Mouse (Mus musculus) hindbrain, postnatal 0 days (tissue): ENCODE data around the gene Chst8. TPM values are rescaled to one million over a fixed set of nuclear protein-coding genes. Genes with fewer than 3 reads are reported as not detected.

Source experiments
- ATAC-seq: fragments of 200-750 bp; cut with Nextera tagmentation; 2 replicates; pipeline ENCODE4 v1.8.0; 2017; ENCODE audit warnings: mild to moderate bottlenecking, moderate TSS enrichment, moderate library complexity
- DNase-seq: peaks from one replicate; pipeline ENCODE4 v3.0.0-alpha.2; 2015; ENCODE audit warnings: low spot score
- H3K27ac ChIP-seq: fragments of 300-500 bp; sonication (generic); 2 replicates; pipeline ENCODE4 v1.5.1; 2014; ENCODE audit warnings: mild to moderate bottlenecking
- H3K27me3 ChIP-seq: fragments of 300-500 bp; sonication (generic); 2 replicates; pipeline ENCODE4 v1.6.1; 2014; ENCODE audit warnings: low read length, mixed read lengths; ENCODE audit not compliant: insufficient read depth
- H3K36me3 ChIP-seq: fragments of 300-500 bp; sonication (generic); 2 replicates; pipeline ENCODE4 v1.6.1; 2014; ENCODE audit warnings: low read length, mixed read lengths; ENCODE audit not compliant: insufficient read depth
- H3K4me1 ChIP-seq: fragments of 300-500 bp; sonication (generic); 2 replicates; pipeline ENCODE4 v1.6.1; 2014; ENCODE audit warnings: antibody characterized with exemption, low read length, mixed read lengths; ENCODE audit not compliant: insufficient read depth
- H3K4me2 ChIP-seq: fragments of 300-500 bp; sonication (generic); 2 replicates; pipeline ENCODE4 v1.6.1; 2014; ENCODE audit warnings: low read depth, mild to moderate bottlenecking, low read length, moderate library complexity, mixed read lengths
- H3K4me3 ChIP-seq: fragments of 300-500 bp; sonication (generic); 2 replicates; pipeline ENCODE4 v1.5.1; 2014; ENCODE audit warnings: low read length
- H3K9ac ChIP-seq: fragments of 300-500 bp; sonication (generic); replicated peaks from 2 replicates; pipeline ENCODE4 v1.6.1; 2014; ENCODE audit warnings: mild to moderate bottlenecking, low read length, moderate library complexity, mixed read lengths
- H3K9me3 ChIP-seq: fragments of 300-500 bp; sonication (generic); 2 replicates; pipeline ENCODE4 v1.6.1; 2016; ENCODE audit warnings: low read length, mixed read lengths
- CTCF ChIP-seq: IDR thresholded peaks from 2 replicates; pipeline ENCODE4 v1.5.1; 2016; ENCODE audit warnings: antibody characterized with exemption, control low read depth, low read depth
- WGBS: fragments of 180-500 bp; shearing (Covaris S2); extraction: QIAGEN DNeasy Blood & Tissue Kit; methylation state at CpG from one replicate; pipeline ENCODE4 v1.1.7; 2014; 5-methylcytosine and 5-hydroxymethylcytosine counted together
- polyA plus RNA-seq: library from polyadenylated mRNA; unstranded; fragments of >200 nt; fragmentation: Nextera tagmentation; extraction: Ambion mirVana; gene quantifications from 2 replicates; pipeline ENCODE4 v1.2.1, GENCODE M21; 2015
- total RNA-seq: library from RNA; depleted of rRNA; stranded (reverse); fragments of >200 nt; gene quantifications from 2 replicates; pipeline ENCODE4 v1.2.3, GENCODE M21; 2014

Chst8 gene
- total and polyA plus RNA-seq, 2 experiments from 2014 or later: 10.0 to 27.8 TPM

DNA sequence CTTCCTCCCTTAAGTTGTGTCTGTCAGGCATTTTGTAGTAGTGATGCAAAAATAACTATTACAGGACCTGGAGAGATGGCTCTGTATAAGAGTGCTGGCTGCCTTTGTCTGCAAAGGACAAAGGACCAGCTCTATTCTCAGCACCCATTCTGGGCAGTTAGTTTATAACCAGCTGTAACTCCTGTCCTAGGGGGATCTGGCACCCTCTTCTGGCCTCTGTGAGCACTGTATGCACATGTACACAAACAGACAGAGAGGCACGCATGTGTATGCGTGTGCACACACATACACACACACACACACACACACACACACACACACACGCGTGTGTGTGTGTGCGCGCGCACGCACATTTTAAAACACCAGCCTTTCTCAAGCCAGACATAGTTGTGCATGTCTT is 73.1 kb downstream of the Chst8 start:
- Histone ChIP-seq H3K27ac (no peak overlapping the region), H3K36me3 (no peaks in the 10 kb centered on the region), H3K9me3 (no peaks in the 10 kb centered on the region), H3K4me2 (no peak overlapping the region), H3K27me3 (no peaks in the 10 kb centered on the region), H3K9ac (no peak overlapping the region), H3K4me3 (no peak overlapping the region), H3K4me1 (no peaks in the 10 kb centered on the region)
- TF ChIP-seq CTCF: 0 out of 2 replicates have a peak, but pooled peaks have one; percentile 6
- ATAC-seq (no peak), DNase-seq (no peak)
- 95% methylated on average over 8 of the region's 8 CpGs for WGBS

- H3K9ac ChIP-seq: no peak overlapping the region
- TF ChIP-seq CTCF: no peak
- no peak overlapping the region for H3K4me3 ChIP-seq
- H3K36me3 ChIP-seq: no peaks in the 10 kb centered on the region
- no peaks in the 10 kb centered on the region for H3K27me3 ChIP-seq
- H3K4me2 ChIP-seq: no peak overlapping the region
- DNase-seq: no peak
- H3K9me3 ChIP-seq: no peaks in the 10 kb centered on the region
- H3K27ac ChIP-seq: no peak overlapping the region
- H3K4me1 ChIP-seq: no peaks in the 10 kb centered on the region
- no peak for ATAC-seq
- WGBS: 75% methylated on average over 6 of the region's 6 CpGs
Measured at GRCm38 (mm10) chr7:34737206-34737605, 75.3 kb downstream of the Chst8 start.

DNA sequence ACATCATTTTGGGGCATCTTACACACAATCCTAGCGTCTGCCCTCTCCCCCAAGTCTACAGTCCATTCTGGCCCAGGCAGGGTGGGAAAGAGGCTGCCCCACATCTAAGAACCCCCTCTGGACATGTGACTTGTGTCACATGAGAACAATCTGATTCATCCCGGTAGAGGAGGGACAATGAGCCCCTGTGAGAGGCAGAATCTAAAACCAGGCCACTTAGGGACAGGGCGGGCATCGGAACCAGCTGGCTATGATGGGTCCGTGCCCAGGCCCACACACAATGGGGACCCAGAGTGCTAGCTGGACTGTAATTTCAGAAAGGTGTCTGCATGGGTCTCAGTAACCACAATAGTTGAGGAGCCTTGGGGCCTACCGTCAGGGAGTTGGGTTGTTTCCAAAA is 78.2 kb downstream of the Chst8 start:
- no peak overlapping the region for H3K4me2 ChIP-seq
- DNase-seq: no peak
- no peaks in the 10 kb centered on the region for H3K4me1 ChIP-seq
- H3K36me3 ChIP-seq: no peaks in the 10 kb centered on the region
- no peaks in the 10 kb centered on the region for H3K27me3 ChIP-seq
- no peak overlapping the region for H3K27ac ChIP-seq
- no peak overlapping the region for H3K9ac ChIP-seq
- WGBS: 54% methylated on average over 6 of the region's 6 CpGs
- TF ChIP-seq CTCF: no peak
- ATAC-seq: peak; percentile 63
- no peak overlapping the region for H3K4me3 ChIP-seq
- H3K9me3 ChIP-seq: no peaks in the 10 kb centered on the region

DNA sequence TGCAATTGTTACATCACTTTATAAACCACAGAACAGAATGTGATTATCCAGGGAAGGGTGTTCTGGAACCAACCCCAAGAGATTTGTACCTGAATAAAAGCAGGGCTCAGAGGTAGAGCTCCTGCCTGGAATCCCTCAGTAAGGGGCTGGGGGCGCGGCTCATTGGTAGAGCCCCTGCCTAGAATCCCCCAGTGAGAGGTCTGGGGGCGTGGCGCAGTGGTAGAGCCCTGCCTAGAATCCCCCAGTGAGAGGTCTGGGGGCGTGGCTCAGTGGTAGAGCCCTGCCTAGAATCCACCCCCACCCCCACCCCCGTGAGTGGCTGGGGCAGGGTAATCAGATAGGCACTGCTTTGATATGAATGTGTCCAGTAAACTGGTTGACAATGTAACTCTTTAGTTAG is 83.6 kb downstream of the Chst8 start:
- WGBS: 43% methylated on average over 6 of the region's 6 CpGs
- no peak overlapping the region for H3K4me3 ChIP-seq
- no peak overlapping the region for H3K27ac ChIP-seq
- no peak overlapping the region for H3K4me2 ChIP-seq
- no peaks in the 10 kb centered on the region for H3K36me3 ChIP-seq
- TF ChIP-seq CTCF: no peak
- H3K4me1 ChIP-seq: no peaks in the 10 kb centered on the region
- 0 out of 2 replicates have a peak, but pooled peaks cover 3% of the 10 kb centered on the region for H3K9me3 ChIP-seq
- no peaks in the 10 kb centered on the region for H3K27me3 ChIP-seq
- H3K9ac ChIP-seq: no peak overlapping the region
- DNase-seq (no peak), ATAC-seq (no peak)

DNA sequence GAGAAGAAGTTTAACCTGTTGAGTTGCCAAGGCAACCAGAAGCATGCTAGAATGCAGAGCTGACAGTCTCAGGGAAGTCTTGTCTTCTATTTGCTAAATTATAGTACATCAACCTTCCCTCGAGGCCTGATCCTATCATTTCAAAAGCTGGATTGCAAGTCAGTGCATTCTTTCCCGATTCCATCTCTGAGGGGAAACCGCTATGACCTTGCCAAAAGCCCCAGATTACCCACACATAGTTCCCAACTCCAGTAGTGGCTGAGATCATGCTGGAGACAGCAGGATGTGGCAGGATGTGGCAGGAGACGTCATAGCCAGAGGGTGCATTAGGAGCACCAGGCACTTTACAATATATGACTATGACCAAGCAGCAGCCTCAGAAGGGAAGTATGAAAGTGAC is 87.3 kb downstream of the Chst8 start:
- DNase-seq: no peak
- no peak for ATAC-seq
- TF ChIP-seq CTCF: no peak
- Histone ChIP-seq H3K4me2 (no peak overlapping the region), H3K9ac (no peak overlapping the region), H3K36me3 (no peaks in the 10 kb centered on the region), H3K27ac (no peak overlapping the region), H3K9me3 (0 out of 2 replicates have a peak, but pooled peaks cover 3% of the 10 kb centered on the region), H3K4me3 (no peak overlapping the region), H3K4me1 (peaks cover 8% of the 10 kb centered on the region), H3K27me3 (no peaks in the 10 kb centered on the region)
- WGBS: 77% methylated on average over 4 of the region's 4 CpGs

DNA sequence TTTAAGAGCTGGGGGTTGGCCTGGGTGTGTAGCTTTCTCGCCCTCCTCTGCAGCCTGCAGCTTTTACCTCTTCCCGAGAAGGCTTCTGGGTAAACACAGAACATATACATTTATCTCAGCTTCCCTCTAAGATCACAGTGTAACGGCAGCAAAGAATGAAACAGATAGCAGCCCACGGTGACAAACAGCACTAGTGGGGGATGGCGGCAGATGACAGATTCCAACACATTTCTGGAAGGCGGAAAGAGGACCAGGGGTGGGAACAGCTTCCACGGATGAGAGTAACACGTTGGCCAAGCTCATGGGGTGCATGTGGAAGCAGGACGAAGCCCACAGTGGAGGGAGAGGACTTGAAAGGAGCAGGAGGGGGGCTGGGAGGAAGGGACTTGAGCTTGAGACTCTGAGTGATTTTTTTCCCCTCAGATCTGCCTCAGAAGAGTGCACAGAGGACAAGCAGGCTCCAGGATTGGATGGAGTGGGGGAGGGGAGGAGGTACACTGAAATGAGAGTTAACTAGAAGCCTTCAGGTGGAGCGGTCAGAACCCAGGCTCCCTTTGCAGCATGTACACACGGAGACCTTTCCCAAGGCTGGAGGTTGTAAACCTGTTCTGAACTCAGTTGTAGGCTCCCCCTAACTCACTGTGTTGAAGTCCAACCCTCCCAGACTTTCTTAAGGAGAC is 89.8 kb downstream of the Chst8 start:
- Histone ChIP-seq H3K4me2 (no peak overlapping the region), H3K27ac (no peak overlapping the region), H3K27me3 (no peaks in the 10 kb centered on the region), H3K9me3 (0 out of 2 replicates have a peak, but pooled peaks cover 3% of the 10 kb centered on the region), H3K4me1 (peaks cover 8% of the 10 kb centered on the region), H3K36me3 (no peaks in the 10 kb centered on the region), H3K9ac (no peak overlapping the region), H3K4me3 (no peak overlapping the region)
- 58% methylated on average over 11 of the region's 11 CpGs for WGBS
- DNase-seq (no peak), ATAC-seq (no peak)
- TF ChIP-seq CTCF: no peak

GRCm38 (mm10) chr7:34722151-34722550 is 90.4 kb downstream of the Chst8 start:
- H3K4me3 ChIP-seq: no peak overlapping the region
- 0 out of 2 replicates have a peak, but pooled peaks cover 3% of the 10 kb centered on the region for H3K9me3 ChIP-seq
- no peak overlapping the region for H3K9ac ChIP-seq
- WGBS: 42% methylated on average over 8 of the region's 8 CpGs
- ATAC-seq: no peak
- no peak overlapping the region for H3K27ac ChIP-seq
- DNase-seq: no peak
- H3K27me3 ChIP-seq: no peaks in the 10 kb centered on the region
- TF ChIP-seq CTCF: no peak
- H3K4me1 ChIP-seq: peaks cover 12% of the 10 kb centered on the region
- H3K36me3 ChIP-seq: no peaks in the 10 kb centered on the region
- H3K4me2 ChIP-seq: no peak overlapping the region
